Mouse (Mus musculus) CD4-positive, CD25-positive, alpha-beta regulatory T cell, adult 2 months (primary cell): ENCODE data around the gene Apela.
"Not testable (repeated sequence)": the region's sequence is repeated elsewhere in the genome, so short reads cannot be mapped to it uniquely, and the experiment has no call there.

Experiments used
- DNase-seq: peaks from one replicate; pipeline ENCODE4 v3.0.0-alpha.2; 2012; ENCODE audit warnings: low read depth, low spot score

The Apela gene

GRCm38 (mm10) chr8:65028959-65029686 is 8.0 kb downstream of the Apela start:
- DNase-seq = no peak

GRCm38 (mm10) chr8:65022485-65022884 is 14.7 kb downstream of the Apela start:
- DNase-seq = peak; percentile 48

- no peak for DNase-seq
Measured at GRCm38 (mm10) chr8:65018423-65018822, 18.7 kb downstream of the Apela start, which contains the start of the genes Trim61 and Trim60. Gene Trim61, minus strand, starts transcription at chr8:65018523. Gene Trim60, minus strand, starts transcription at chr8:65018584.

- not testable (repeated sequence) for DNase-seq
Measured at GRCm38 (mm10) chr8:65007616-65008015, 29.5 kb downstream of the Apela start.

GRCm38 (mm10) chr8:64998806-64999365 is 38.2 kb downstream of the Apela start:
- DNase-seq = no peak

GRCm38 (mm10) chr8:64987731-64988130 is 49.4 kb downstream of the Apela start, which contains the start of gene Trim75:
Gene Trim75, minus strand, starts transcription at chr8:64987831.
- no peak for DNase-seq

- no peak for DNase-seq
Measured at GRCm38 (mm10) chr8:64983150-64983897, 53.8 kb downstream of the Apela start.
